Mouse (Mus musculus) layer of hippocampus, adult 18-20 months (tissue): Measurements from ENCODE around the gene Sec61a1. TPM values are rescaled to one million over a fixed set of nuclear protein-coding genes. Genes with fewer than 3 reads are reported as not detected.

Source experiments
- DNase-seq, 2 experiments: peaks; one replicate each; pipeline ENCODE4 v3.0.0; 2022; ENCODE audit warnings: low spot score in 2 of 2
- total RNA-seq, 2 experiments: library from RNA; stranded (reverse); gene quantifications; 2 replicates each; pipeline ENCODE4 v1.2.3; 2021

Sec61a1 gene
- total RNA-seq, 2 experiments from 2014 or later: 79.5 to 80.1 TPM

- DNase-seq: no peak
These were observed 64.2 kb downstream of the Sec61a1 start for GRCm38 (mm10) chr6:88454545-88454944.

Other genes starting within 250 kb of the Sec61a1 start
- gene Eefsec, start 72.4 kb downstream of the Sec61a1 start, total RNA-seq: 10 to 100 TPM; 21.9 to 24.7 TPM
- 10 to 100 TPM; 38.7 to 43.7 TPM for gene Ruvbl1, start 53.5 kb downstream of the Sec61a1 start, total RNA-seq
- under 1 TPM; 0.20 to 0.74 TPM for gene Kbtbd12, start 119.0 kb upstream of the Sec61a1 start, total RNA-seq
- gene Mgll, start 205.5 kb upstream of the Sec61a1 start, total RNA-seq: 100 to 1,000 TPM; 170 to 184 TPM